Mouse (Mus musculus) heart, postnatal 0 days (tissue): ENCODE measurements around the gene C1ra. TPM values are rescaled to one million over a fixed set of nuclear protein-coding genes. Genes with fewer than 3 reads are reported as not detected.

Experiments
- ATAC-seq: fragments of 200-750 bp; cut with Nextera tagmentation; 2 replicates; pipeline ENCODE4 v1.8.0; 2017; ENCODE audit warnings: low read depth, moderate number of reproducible peaks, moderate library complexity; ENCODE audit not compliant: insufficient read depth
- DNase-seq: peaks from one replicate; pipeline ENCODE4 v3.0.0-alpha.2; 2016; ENCODE audit warnings: low spot score
- H3K27ac ChIP-seq: fragments of 300-500 bp; sonication (generic); 2 replicates; pipeline ENCODE4 v1.5.1; 2014; ENCODE audit warnings: low read depth, mild to moderate bottlenecking
- H3K27me3 ChIP-seq: fragments of 300-500 bp; sonication (generic); 2 replicates; pipeline ENCODE4 v1.6.1; 2014; ENCODE audit warnings: low read length, mixed read lengths; ENCODE audit not compliant: control insufficient read depth, insufficient read depth
- H3K36me3 ChIP-seq: fragments of 300-500 bp; sonication (generic); replicated peaks from 2 replicates; pipeline ENCODE4 v1.6.1; 2014; ENCODE audit warnings: low read length, mixed read lengths; ENCODE audit not compliant: control insufficient read depth, insufficient read depth
- H3K4me1 ChIP-seq: fragments of 300-500 bp; sonication (generic); 2 replicates; pipeline ENCODE4 v1.6.1; 2014; ENCODE audit warnings: antibody characterized with exemption; ENCODE audit not compliant: control insufficient read depth, insufficient read depth
- H3K4me2 ChIP-seq: fragments of 300-500 bp; sonication (generic); 2 replicates; pipeline ENCODE4 v1.6.1; 2014; ENCODE audit warnings: low read depth, mild to moderate bottlenecking, low read length, moderate library complexity
- H3K4me3 ChIP-seq: fragments of 300-500 bp; sonication (generic); 2 replicates; pipeline ENCODE4 v1.5.1; 2014; ENCODE audit warnings: low read depth, low read length
- H3K9ac ChIP-seq: fragments of 300-500 bp; sonication (generic); replicated peaks from 2 replicates; pipeline ENCODE4 v1.6.1; 2014; ENCODE audit warnings: low read depth, low read length, mixed read lengths
- H3K9me3 ChIP-seq: fragments of 300-500 bp; sonication (generic); replicated peaks from 2 replicates; pipeline ENCODE4 v1.6.1; 2016; ENCODE audit warnings: low read length; ENCODE audit not compliant: control insufficient read depth
- CTCF ChIP-seq: IDR thresholded peaks from 2 replicates; pipeline ENCODE4 v1.5.1; 2016; ENCODE audit warnings: antibody characterized with exemption, control low read depth, low read depth
- EP300 ChIP-seq: IDR thresholded peaks from 2 replicates; pipeline ENCODE4 v1.6.1; 2016; ENCODE audit warnings: antibody characterized with exemption, low read depth
- WGBS: fragments of 180-500 bp; shearing (Covaris S2); extraction: QIAGEN DNeasy Blood & Tissue Kit; methylation state at CpG from one replicate; pipeline ENCODE4 v1.1.7; 2014; 5-methylcytosine and 5-hydroxymethylcytosine counted together
- polyA plus RNA-seq: library from polyadenylated mRNA; unstranded; fragments of >200 nt; fragmentation: Nextera tagmentation; extraction: Ambion mirVana; gene quantifications from 2 replicates; pipeline ENCODE4 v1.2.1, GENCODE M21; 2015
- total RNA-seq: library from RNA; depleted of rRNA; stranded (reverse); fragments of >200 nt; gene quantifications from 2 replicates; pipeline ENCODE4 v1.2.3, GENCODE M21; 2014; ENCODE audit warnings: low replicate concordance; rRNA removed

Gene C1ra
- total RNA-seq (3.9 and 11.1 TPM in 2 replicates), polyA plus RNA-seq (3.1 and 4.3 TPM in 2 replicates)

- Histone ChIP-seq H3K9me3 (no peaks in the 10 kb centered on the region), H3K4me2 (peak within 1 kb of the TSS; percentile 62), H3K27ac (no peak within 1 kb of the TSS), H3K4me1 (no peaks in the 10 kb centered on the region), H3K27me3 (no peaks in the 10 kb centered on the region), H3K9ac (no peak within 1 kb of the TSS), H3K4me3 (peak within 1 kb of the TSS; percentile 40), H3K36me3 (no peaks in the 10 kb centered on the region)
- peak; percentile 74 for TF ChIP-seq CTCF
- TF ChIP-seq EP300, result no peak
- ATAC-seq (no peak), DNase-seq (peak; percentile 38)
- 6% methylated on average over 6 of the region's 6 CpGs for WGBS
Measured at GRCm38 (mm10) chr6:124512355-124512836, at the start of gene C1ra. Gene C1ra, plus strand, starts transcription at chr6:124512405.

DNA sequence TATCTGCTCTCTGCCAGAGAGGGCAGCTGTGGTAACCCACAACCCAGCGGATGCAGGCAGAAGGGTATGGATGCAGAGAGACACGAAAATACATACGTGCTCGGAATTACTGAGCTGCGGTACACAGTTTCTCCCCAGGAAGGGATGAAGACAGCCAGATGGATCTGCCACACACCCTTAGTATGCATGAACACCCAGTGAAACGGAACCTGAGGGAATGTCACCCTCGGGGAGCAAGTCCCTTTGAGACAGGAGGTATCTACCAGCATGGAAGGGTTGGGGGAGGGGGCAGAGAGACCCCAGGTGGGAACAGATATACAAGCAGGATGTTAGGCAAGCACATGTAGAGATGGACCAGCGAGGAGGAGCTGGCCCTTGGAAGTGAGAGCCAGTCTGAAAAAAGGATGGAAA is 48.3 kb upstream of the C1ra start:
- Histone ChIP-seq H3K4me1 (peaks cover 13% of the 10 kb centered on the region; the same call in 1 of the 2 replicates), H3K4me2 (no peak overlapping the region), H3K4me3 (no peak overlapping the region), H3K9me3 (no peaks in the 10 kb centered on the region), H3K9ac (no peak overlapping the region), H3K36me3 (no peaks in the 10 kb centered on the region), H3K27ac (no peak overlapping the region), H3K27me3 (peaks cover 13% of the 10 kb centered on the region)
- no peak for TF ChIP-seq EP300
- DNase-seq (no peak), ATAC-seq (no peak)
- WGBS, result 20% methylated on average over 8 of the region's 8 CpGs

DNA sequence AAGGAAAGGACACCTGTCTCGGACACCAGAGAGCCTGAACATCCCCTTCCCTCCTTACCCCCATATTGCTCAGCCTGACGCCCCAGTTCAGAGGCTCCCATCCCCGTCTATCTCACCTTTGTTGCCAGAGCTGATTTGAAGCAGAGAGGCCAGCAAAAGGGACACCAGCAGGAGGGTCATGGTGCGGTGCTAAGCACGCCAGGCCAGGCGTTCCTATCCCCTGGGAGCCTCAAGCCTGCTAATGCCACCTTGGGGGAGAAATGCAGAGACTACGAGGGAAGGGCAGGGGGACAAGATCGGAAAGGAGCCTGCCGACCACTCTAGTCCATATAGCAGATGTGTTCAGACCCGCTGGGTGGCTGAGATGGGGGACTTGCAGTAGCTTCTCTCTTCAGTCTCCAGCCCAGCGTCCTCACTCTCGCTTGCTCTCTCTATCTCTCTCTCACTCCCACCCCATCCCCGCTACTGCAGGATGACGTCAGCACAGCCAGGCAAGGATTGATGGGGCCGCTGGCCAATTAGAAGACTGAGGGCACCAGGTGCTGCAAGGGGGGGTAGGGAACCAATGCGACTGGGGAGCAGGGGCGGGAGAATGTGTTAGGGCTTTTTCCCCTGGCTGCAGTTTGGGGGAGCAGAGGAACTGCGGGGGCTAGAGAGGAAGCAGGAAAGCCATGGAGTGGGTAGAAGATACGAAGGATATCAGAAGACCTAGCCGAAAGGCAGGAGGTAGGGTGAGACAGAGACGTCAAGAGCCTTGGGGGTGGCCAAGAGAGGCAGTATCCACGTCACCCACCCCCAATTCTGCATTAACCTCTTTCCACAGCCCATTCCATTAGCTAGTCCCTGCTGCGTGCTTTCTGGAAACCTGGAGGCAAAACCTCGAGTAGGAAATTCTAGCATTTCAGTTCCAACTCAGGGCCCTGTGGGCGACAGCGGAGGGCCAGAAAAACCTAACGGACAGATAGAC is 47.6 kb upstream of the C1ra start, which contains the start of gene Clstn3:
Gene Clstn3, minus strand, starts transcription at position 490 of the 967 bp plus-strand sequence.
- 5% methylated on average over 26 of the region's 27 CpGs for WGBS
- peak within 1 kb of the TSS; percentile 74 for H3K4me2 ChIP-seq
- H3K36me3 ChIP-seq, result no peaks in the 10 kb centered on the region
- peaks cover 13% of the 10 kb centered on the region for H3K27me3 ChIP-seq
- no peaks in the 10 kb centered on the region for H3K9me3 ChIP-seq
- peak; percentile 85 for ATAC-seq
- H3K9ac ChIP-seq, result peak within 1 kb of the TSS; percentile 18; the same call in 1 of the 2 replicates
- no peak within 1 kb of the TSS for H3K27ac ChIP-seq
- TF ChIP-seq EP300 (no peak), CTCF (no peak)
- H3K4me3 ChIP-seq, result peak within 1 kb of the TSS; percentile 44
- H3K4me1 ChIP-seq, result peaks cover 13% of the 10 kb centered on the region; the same call in 1 of the 2 replicates
- DNase-seq, result peak; percentile 52

- WGBS, result 32% methylated on average over 6 of the region's 6 CpGs
- Histone ChIP-seq H3K27me3 (peaks cover 13% of the 10 kb centered on the region), H3K4me3 (peak overlapping the region; percentile 44; the same call in 1 of the 2 replicates), H3K9me3 (no peaks in the 10 kb centered on the region), H3K9ac (no peak overlapping the region), H3K4me2 (peak overlapping the region; percentile 74), H3K4me1 (peaks cover 13% of the 10 kb centered on the region; the same call in 1 of the 2 replicates), H3K36me3 (no peaks in the 10 kb centered on the region), H3K27ac (no peak overlapping the region)
- no peak for DNase-seq
- TF ChIP-seq CTCF, result no peak
- no peak for ATAC-seq
Measured at GRCm38 (mm10) chr6:124465299-124465698, 46.9 kb upstream of the C1ra start.

GRCm38 (mm10) chr6:124465729-124466128 is 46.5 kb upstream of the C1ra start:
- TF ChIP-seq CTCF (no peak), EP300 (no peak)
- no peak overlapping the region for H3K9ac ChIP-seq
- WGBS, result 57% methylated on average over 6 of the region's 6 CpGs
- no peak for DNase-seq
- peaks cover 13% of the 10 kb centered on the region; the same call in 1 of the 2 replicates for H3K4me1 ChIP-seq
- ATAC-seq, result no peak
- no peaks in the 10 kb centered on the region for H3K9me3 ChIP-seq
- no peaks in the 10 kb centered on the region for H3K36me3 ChIP-seq
- no peak overlapping the region for H3K27ac ChIP-seq
- no peak overlapping the region for H3K4me2 ChIP-seq
- no peak overlapping the region for H3K4me3 ChIP-seq
- H3K27me3 ChIP-seq, result peaks cover 13% of the 10 kb centered on the region
